Mouse (Mus musculus) forebrain, embryonic 14.5 days (tissue): ENCODE data around the gene Vmn2r7. TPM values are rescaled to one million over a fixed set of nuclear protein-coding genes. Genes with fewer than 3 reads are reported as not detected.
"Not testable (repeated sequence)": the region's sequence is repeated elsewhere in the genome, so short reads cannot be mapped to it uniquely, and the experiment has no call there.

Experiments
- ATAC-seq: fragments of 200-750 bp; cut with Nextera tagmentation; 2 replicates; pipeline ENCODE4 v1.8.0; 2017; ENCODE audit warnings: mild to moderate bottlenecking, moderate library complexity
- DNase-seq: peaks from one replicate; pipeline ENCODE4 v3.0.0-alpha.2; 2015; ENCODE audit warnings: low spot score
- H3K27ac ChIP-seq: fragments of 300-500 bp; sonication (generic); 2 replicates; pipeline ENCODE4 v1.5.1; 2014; ENCODE audit warnings: low read depth, mild to moderate bottlenecking, control low read depth, low read length, moderate library complexity
- H3K27me3 ChIP-seq: fragments of 300-500 bp; sonication (generic); replicated peaks from 2 replicates; pipeline ENCODE4 v1.6.1; 2014; ENCODE audit warnings: low read length, control low read depth, mixed read lengths; ENCODE audit not compliant: control insufficient read depth, insufficient read depth
- H3K36me3 ChIP-seq: fragments of 300-500 bp; sonication (generic); 2 replicates; pipeline ENCODE4 v1.6.1; 2014; ENCODE audit warnings: low read length, control low read depth; ENCODE audit not compliant: control insufficient read depth, insufficient read depth
- H3K4me1 ChIP-seq: fragments of 300-500 bp; sonication (generic); 2 replicates; pipeline ENCODE4 v1.6.1; 2014; ENCODE audit warnings: antibody characterized with exemption, low read length, control low read depth; ENCODE audit not compliant: control insufficient read depth, insufficient read depth
- H3K4me2 ChIP-seq: fragments of 300-500 bp; sonication (generic); 2 replicates; pipeline ENCODE4 v1.6.1; 2014; ENCODE audit warnings: mild to moderate bottlenecking, control low read depth, low read length
- H3K4me3 ChIP-seq: fragments of 300-500 bp; sonication (generic); 2 replicates; pipeline ENCODE4 v1.5.1; 2014; ENCODE audit warnings: low read depth, low read length, control low read depth
- H3K9ac ChIP-seq: fragments of 300-500 bp; sonication (generic); 2 replicates; pipeline ENCODE4 v1.6.1; 2014; ENCODE audit warnings: mild to moderate bottlenecking, low read length, control low read depth, moderate library complexity
- H3K9me3 ChIP-seq: fragments of 300-500 bp; sonication (generic); replicated peaks from 2 replicates; pipeline ENCODE4 v1.6.1; 2016; ENCODE audit warnings: low read length, control low read depth, mixed read lengths; ENCODE audit not compliant: control insufficient read depth
- WGBS: fragments of 180-500 bp; shearing (Covaris S2); extraction: QIAGEN DNeasy Blood & Tissue Kit; methylation state at CpG from one replicate; pipeline ENCODE4 v1.1.7; 2014; 5-methylcytosine and 5-hydroxymethylcytosine counted together
- polyA plus RNA-seq: library from polyadenylated mRNA; unstranded; fragments of >200 nt; fragmentation: Nextera tagmentation; extraction: Ambion mirVana; gene quantifications from 2 replicates; pipeline ENCODE4 v1.2.1, GENCODE M21; 2014

Vmn2r7 gene
- polyA plus RNA-seq, result not detected in 2 replicates

- not testable (repeated sequence) for H3K36me3 ChIP-seq, ATAC-seq, H3K4me2 ChIP-seq, H3K9ac ChIP-seq, H3K4me3 ChIP-seq, H3K27me3 ChIP-seq, H3K9me3 ChIP-seq, DNase-seq, H3K4me1 ChIP-seq, H3K27ac ChIP-seq
- WGBS, result 81% methylated on average over 2 of the region's 3 CpGs
These were observed at the start of gene Vmn2r7 for GRCm38 (mm10) chr3:64844665-64845064. Gene Vmn2r7 (minus strand): TSS chr3:64844765.

- 61% methylated on average over 1 of the region's 1 CpGs for WGBS
- no peak overlapping the region for H3K27ac ChIP-seq
These were observed 45.2 kb upstream of the Vmn2r7 start for GRCm38 (mm10) chr3:64889725-64890124.

GRCm38 (mm10) chr3:64878199-64878977, 33.8 kb upstream of the Vmn2r7 start:
- H3K4me1 ChIP-seq, result no peaks in the 10 kb centered on the region
- H3K9ac ChIP-seq, result no peak overlapping the region
- no peaks in the 10 kb centered on the region for H3K36me3 ChIP-seq
- no peak overlapping the region for H3K27ac ChIP-seq
- no peak overlapping the region for H3K4me2 ChIP-seq
- WGBS, result 38% methylated on average over 3 of the region's 3 CpGs
- peak; percentile 64 for DNase-seq
- no peaks in the 10 kb centered on the region for H3K9me3 ChIP-seq
- H3K27me3 ChIP-seq, result no peaks in the 10 kb centered on the region
- H3K4me3 ChIP-seq, result no peak overlapping the region
- no peak; the same call in 1 of the 2 replicates for ATAC-seq

More at GRCm38 (mm10) chr3:64889725-64890124, 45.2 kb upstream of the Vmn2r7 start:
- no peak for DNase-seq
- H3K4me3 ChIP-seq, result no peak overlapping the region
- H3K4me1 ChIP-seq, result no peaks in the 10 kb centered on the region
- H3K36me3 ChIP-seq, result no peaks in the 10 kb centered on the region
- no peaks in the 10 kb centered on the region for H3K9me3 ChIP-seq
- no peak overlapping the region for H3K4me2 ChIP-seq
- no peaks in the 10 kb centered on the region for H3K27me3 ChIP-seq
- H3K9ac ChIP-seq, result no peak overlapping the region
- ATAC-seq, result no peak

- 54% methylated on average over 1 of the region's 1 CpGs for WGBS
- H3K4me2 ChIP-seq, result no peak overlapping the region
- H3K9ac ChIP-seq, result no peak overlapping the region
- ATAC-seq, result no peak
- no peak overlapping the region for H3K4me3 ChIP-seq
- no peaks in the 10 kb centered on the region for H3K27me3 ChIP-seq
- H3K4me1 ChIP-seq, result no peaks in the 10 kb centered on the region
- no peaks in the 10 kb centered on the region for H3K36me3 ChIP-seq
- no peaks in the 10 kb centered on the region for H3K9me3 ChIP-seq
- no peak overlapping the region for H3K27ac ChIP-seq
- peak; percentile 4 for DNase-seq
These were observed 32.1 kb upstream of the Vmn2r7 start for GRCm38 (mm10) chr3:64876669-64877068.

GRCm38 (mm10) chr3:64842881-64843280, 1.7 kb downstream of the Vmn2r7 start:
- no peaks in the 10 kb centered on the region for H3K27me3 ChIP-seq
- WGBS, result 90% methylated on average over 2 of the region's 2 CpGs
- no peak overlapping the region for H3K4me3 ChIP-seq
- H3K27ac ChIP-seq, result no peak overlapping the region
- H3K36me3 ChIP-seq, result no peaks in the 10 kb centered on the region
- ATAC-seq, result no peak
- no peaks in the 10 kb centered on the region for H3K9me3 ChIP-seq
- H3K4me2 ChIP-seq, result no peak overlapping the region
- H3K4me1 ChIP-seq, result no peaks in the 10 kb centered on the region
- no peak overlapping the region for H3K9ac ChIP-seq
- DNase-seq, result no peak

- peak; percentile 46; the same call in 1 of the 2 replicates for ATAC-seq
- Histone ChIP-seq H3K36me3 (no peaks in the 10 kb centered on the region), H3K9me3 (no peaks in the 10 kb centered on the region), H3K4me1 (no peaks in the 10 kb centered on the region), H3K4me2 (no peak overlapping the region), H3K27ac (no peak overlapping the region), H3K27me3 (no peaks in the 10 kb centered on the region), H3K9ac (no peak overlapping the region), H3K4me3 (no peak overlapping the region)
- WGBS, result 2% methylated on average over 4 of the region's 4 CpGs
- DNase-seq, result peak; percentile 67
These were observed 2.3 kb downstream of the Vmn2r7 start for GRCm38 (mm10) chr3:64842299-64842698.

GRCm38 (mm10) chr3:64831134-64831533, 13.4 kb downstream of the Vmn2r7 start:
- Histone ChIP-seq H3K27me3 (no peaks in the 10 kb centered on the region), H3K27ac (no peak overlapping the region), H3K4me3 (no peak overlapping the region), H3K36me3 (no peaks in the 10 kb centered on the region), H3K4me2 (no peak overlapping the region), H3K9me3 (no peaks in the 10 kb centered on the region), H3K9ac (no peak overlapping the region), H3K4me1 (no peaks in the 10 kb centered on the region)
- 31% methylated on average over 1 of the region's 1 CpGs for WGBS
- ATAC-seq (no peak), DNase-seq (no peak)

- Histone ChIP-seq H3K4me2 (no peak overlapping the region), H3K9ac (no peak overlapping the region), H3K9me3 (no peaks in the 10 kb centered on the region), H3K27ac (no peak overlapping the region), H3K36me3 (no peaks in the 10 kb centered on the region), H3K27me3 (no peaks in the 10 kb centered on the region), H3K4me1 (no peaks in the 10 kb centered on the region), H3K4me3 (no peak overlapping the region)
- no peak for DNase-seq
- 0 out of 2 replicates have a peak, but pooled peaks have one; percentile 34 for ATAC-seq
- 55% methylated on average over 6 of the region's 6 CpGs for WGBS
These were observed 53.3 kb downstream of the Vmn2r7 start for GRCm38 (mm10) chr3:64791245-64791591.

GRCm38 (mm10) chr3:64790509-64791244, 53.9 kb downstream of the Vmn2r7 start:
- H3K9ac ChIP-seq, result no peak overlapping the region
- no peak overlapping the region for H3K27ac ChIP-seq
- no peaks in the 10 kb centered on the region for H3K36me3 ChIP-seq
- no peaks in the 10 kb centered on the region for H3K9me3 ChIP-seq
- H3K4me3 ChIP-seq, result no peak overlapping the region
- H3K27me3 ChIP-seq, result no peaks in the 10 kb centered on the region
- no peak overlapping the region for H3K4me2 ChIP-seq
- peak; percentile 87 for ATAC-seq
- DNase-seq, result peak; percentile 75
- WGBS, result 50% methylated on average over 10 of the region's 10 CpGs
- no peaks in the 10 kb centered on the region for H3K4me1 ChIP-seq
